Mouse (Mus musculus) hindlimb bud, embryonic 11.5 days (tissue): ENCODE measurements at regions not wholly inside any gene's neighbourhood (a gene's known extent, or its start where the extent isn't known, plus 50 kb on each side); places are given as distances from the start of the nearest gene placed in this dataset.

Experiments
- DNase-seq: peaks from one replicate; pipeline ENCODE4 v3.0.0-alpha.2; 2012; ENCODE audit warnings: low read depth, low spot score; ENCODE audit errors: extremely low spot score

DNA sequence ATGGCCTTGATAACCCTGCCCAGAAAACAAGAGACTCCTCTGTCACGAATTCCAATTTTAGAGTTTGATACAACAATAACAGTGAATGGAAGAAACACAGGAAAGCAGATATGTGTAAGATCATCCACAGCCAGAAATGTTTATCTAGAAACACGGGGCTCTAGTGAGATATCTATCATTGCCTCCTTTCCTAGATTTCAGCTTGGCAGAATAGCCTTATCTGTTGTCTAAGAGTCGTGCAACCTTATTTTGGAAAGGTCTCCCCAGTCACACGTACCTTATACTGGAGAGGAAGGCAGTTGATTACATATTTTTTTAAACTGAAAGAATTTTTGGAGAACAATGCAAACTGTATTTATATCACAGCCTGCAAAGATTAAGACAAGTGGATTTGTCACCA lies 61.6 kb downstream of the Gm10295 start:
- DNase-seq: no peak

DNA sequence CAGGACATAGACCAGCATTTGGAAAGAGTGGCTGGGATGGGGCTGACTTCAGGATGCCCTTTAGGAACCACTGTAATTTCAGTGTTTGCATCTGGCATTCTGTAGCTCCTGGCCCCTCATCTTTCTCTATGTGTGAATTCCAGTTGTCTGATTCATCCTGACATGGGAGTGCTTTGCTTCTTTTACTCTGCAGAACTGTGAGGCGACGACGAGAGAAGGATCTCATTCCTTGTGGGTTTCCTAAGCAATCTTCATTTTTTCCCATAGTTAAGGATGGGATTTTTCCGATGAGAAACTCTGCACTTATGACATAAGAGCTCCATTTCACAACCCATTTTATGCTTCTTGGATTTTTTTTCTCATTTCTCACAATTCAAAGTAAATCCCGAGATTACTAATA lies 62.0 kb downstream of the Gm10295 start:
- no peak for DNase-seq

DNA sequence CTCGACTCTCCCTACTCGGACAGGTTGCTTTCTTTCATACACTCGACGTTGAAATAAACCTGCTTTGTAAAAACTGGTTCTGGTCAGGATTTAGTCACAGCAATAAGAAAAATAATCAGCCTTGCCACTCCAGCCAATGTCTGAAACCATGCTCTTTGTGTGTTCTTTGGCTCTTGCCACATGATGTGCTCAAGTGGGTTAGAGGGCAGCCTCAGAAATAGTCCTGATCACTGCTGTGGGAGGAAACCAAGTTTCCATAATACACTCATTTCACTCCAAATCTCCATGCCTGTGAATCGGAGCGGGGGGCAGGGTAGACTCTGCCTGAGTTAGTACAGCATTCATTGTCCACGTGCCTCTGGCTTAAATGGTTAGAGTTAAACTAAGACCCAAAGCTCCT lies 63.8 kb downstream of the Gm10295 start:
- DNase-seq: no peak

DNA sequence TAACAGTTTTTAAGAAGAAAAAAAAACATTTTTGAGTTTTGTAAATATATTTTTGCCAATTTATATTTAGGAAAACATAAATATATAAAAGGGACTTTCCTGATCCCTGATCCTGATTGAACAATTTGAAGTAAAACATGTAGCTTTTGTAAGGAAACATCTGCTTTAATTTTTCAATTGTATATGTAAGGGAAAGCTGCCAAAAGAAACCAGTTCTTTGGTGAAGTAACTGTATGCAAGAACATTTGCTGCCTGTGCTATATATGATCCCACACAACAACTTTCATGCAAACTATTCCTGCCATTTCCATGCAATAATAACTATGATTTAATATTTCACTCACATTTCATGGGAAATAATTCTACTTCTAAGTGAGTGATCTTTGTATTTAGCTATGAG lies 67.0 kb downstream of the Gm10295 start:
- no peak for DNase-seq

DNA sequence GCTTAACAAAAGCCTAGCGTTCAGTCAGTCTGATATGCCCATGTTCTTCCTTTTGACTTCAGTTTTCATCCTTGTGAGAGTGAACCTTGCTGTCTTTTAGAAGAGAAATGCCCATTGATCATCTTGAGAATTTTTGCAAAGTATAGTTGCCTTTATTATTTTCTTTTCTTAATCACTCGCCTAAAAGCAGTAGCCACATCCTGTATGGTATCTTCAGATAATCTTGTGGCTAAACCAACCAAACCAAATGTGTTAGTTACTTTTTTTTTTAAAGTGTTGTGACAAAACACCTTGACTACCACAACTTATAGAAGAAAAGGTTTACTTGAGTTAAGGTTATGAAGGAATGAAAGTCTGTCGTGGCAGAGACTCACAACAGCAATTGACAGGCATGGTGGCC lies 67.9 kb downstream of the Gm10295 start:
- no peak for DNase-seq

DNA sequence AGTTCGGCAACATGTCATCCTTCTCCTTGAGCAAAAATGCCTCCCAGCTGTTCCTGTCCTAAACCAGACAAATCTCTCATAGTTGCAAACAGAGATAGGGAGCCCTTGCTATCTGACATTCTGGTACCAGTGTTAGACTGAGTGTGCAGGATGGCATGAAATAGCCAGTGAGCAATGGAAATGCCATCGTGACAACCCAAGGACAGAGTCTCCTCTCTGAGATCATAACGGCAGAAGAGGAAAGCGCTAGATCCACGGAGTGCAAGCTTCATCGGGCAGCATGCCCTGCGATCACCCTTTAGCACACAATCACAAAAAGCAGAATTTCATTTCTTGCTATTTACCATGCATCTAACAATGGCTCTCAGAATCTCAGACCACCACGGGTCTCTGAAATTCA lies 85.2 kb downstream of the Gm10295 start:
- no peak for DNase-seq

DNA sequence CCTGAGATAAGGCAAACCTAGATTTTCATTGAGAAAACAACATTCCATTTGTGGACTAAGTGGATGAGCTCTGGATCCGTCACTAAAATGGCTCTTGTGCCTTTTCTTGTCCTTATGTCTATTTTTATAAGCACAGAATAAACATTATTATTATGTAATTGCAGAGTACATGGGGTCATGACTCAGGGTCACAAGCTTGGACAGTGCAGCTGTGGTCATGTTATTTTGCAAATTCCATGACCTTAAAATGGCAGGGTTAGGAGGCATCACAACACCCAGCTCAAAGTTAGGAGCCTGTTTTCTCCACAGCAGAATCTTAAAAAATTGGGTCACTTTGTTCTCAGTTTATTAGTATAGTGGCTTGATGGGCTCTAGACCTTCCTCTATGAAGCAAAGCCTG lies 87.2 kb downstream of the Gm10295 start:
- DNase-seq: no peak

DNA sequence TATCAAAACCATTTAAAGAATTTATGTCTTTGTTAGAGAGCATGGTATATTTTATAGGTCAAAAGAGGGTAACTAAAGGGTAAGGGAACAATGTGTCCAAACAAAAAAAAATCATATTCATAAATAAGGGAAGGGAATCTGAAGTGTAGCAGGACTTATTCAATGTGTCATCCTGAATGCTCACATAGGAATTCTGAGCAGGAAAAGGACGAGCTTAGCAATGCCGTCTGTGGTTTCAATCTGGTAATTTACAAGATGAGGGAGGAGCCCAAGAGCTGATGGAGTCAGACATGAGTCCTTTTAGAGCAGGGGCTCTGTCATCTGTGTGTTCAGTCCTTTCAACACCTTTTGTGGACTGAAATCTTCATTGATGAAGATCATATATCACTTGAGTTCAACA lies 101.6 kb downstream of the Gm10295 start:
- no peak for DNase-seq

DNA sequence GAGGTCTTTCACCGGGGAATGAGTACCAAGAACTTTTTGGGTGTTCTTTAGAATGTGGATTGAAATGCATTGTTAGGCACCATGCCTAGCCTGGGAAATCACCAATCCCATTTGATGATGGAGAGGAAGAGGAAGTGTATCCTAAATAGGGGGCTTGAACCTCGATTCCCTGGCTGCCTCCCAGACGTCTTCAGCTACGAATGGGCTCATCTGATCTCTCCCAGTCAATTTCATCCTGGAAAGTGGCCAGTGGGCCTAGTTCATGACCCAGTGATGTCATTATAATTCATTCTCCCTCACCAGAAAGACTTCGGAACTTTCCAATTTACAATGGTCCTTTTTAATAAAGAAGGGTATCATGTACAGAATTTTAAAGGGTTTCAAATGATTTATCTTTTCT lies 102.1 kb downstream of the Gm10295 start:
- no peak for DNase-seq

DNA sequence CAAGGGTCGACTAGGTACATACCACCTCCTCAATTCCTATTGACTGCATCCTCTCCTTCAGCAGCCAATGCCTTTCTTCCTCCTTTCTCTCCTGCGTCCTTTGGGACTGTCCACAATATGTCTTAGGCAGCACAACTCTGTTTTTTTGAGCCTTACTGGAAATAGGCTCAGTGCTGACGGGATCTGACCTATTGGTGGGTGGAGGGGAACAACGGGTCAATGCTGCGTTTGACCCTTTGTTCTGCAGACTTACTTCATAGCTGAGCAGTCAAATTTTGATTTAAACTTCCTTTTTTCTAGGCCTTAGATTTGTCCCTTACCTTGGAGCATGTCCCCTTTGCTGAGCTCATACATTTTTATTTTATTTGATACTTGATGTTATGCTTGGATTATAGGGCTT lies 103.4 kb downstream of the Gm10295 start:
- no peak for DNase-seq

DNA sequence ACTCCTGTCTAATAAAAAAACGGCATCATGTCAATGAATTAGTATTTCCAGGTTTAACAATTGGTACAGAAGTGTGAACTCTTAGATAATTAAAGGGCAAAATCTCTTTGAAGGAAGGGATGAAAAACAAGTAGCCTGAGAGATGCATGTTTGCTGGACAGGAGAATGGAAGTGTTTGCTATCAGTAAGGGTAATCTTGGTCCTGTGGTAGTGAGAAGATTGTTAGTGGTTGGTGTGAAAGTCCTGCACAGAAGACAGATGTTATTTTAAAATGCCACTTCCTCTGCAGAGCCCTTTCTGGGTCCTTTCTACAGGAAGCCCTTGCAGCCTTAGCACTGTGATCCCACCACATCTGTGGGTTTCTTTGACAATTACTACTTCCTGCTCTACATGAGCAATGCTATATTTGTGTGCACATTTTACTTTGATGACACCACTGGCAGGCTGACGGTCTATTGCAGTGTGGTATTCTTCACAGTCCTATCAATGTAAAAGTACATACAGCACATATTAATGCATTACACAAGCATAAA lies 108.8 kb downstream of the Gm10295 start:
- no peak for DNase-seq

DNA sequence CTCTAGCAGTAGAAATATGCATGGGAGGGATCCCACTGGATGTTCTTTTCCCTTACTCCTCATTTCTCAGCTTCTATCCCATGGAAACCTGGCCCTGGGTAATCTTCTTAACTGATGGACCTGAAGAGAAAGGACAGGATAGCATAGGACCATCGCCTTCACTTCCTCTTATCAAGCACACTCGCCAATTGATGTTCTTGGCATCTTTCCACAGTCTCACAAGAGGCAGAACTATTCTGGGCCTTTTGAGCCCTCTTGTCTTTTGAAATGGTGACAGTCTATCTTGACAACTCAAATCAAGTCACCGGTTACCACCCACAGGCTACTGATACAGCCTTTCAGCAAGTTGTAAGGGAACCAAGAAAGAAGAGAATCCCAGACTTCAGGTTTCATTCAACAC lies 112.1 kb downstream of the Gm10295 start:
- no peak for DNase-seq

DNA sequence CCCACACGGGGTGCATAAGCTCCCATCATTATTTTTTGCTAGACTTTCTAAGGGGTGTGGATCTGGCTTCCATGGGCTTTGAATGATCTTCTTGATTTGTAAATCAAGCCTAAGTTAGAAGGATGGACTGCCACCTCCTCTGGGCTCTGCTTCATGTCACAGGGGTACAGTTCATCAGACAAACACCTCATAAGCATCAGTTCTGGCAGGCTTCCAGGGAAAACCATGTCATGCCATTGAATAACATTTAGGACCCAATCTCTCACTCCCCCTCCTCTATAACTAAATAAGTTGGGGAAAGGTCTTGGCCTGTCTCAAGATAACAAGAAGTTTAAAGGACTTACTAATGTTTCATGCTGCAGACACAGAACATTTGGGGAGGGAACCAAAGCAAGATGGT lies 115.0 kb downstream of the Gm10295 start:
- DNase-seq: no peak

DNA sequence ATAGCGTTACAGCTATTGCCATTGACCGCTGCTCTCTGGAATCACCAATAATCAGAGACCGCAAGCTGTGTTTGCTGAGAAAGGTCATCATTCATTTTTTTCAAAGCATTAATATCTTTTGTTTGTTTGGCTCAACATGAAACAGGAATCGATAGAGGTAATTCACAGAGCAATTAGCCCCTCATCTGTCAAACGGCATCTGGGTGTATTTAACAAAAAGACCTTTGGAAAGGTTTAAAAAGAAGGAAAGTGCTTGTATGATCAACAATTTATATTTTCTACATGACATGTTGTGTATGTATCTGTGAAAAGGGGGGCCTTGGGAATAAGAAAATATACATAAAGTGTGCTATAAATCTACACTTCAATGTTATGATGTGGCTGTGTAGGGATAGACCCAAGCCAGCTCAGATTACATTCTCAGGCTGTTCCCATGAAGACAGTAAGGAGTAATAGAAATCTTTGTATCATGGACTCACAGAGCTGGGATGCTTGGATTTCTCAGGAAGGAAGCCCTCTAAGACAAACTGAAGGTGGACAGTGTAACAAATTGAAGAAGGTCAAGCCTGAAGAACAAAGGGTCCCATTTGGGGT lies 117.0 kb downstream of the Gm10295 start:
- DNase-seq: no peak

DNA sequence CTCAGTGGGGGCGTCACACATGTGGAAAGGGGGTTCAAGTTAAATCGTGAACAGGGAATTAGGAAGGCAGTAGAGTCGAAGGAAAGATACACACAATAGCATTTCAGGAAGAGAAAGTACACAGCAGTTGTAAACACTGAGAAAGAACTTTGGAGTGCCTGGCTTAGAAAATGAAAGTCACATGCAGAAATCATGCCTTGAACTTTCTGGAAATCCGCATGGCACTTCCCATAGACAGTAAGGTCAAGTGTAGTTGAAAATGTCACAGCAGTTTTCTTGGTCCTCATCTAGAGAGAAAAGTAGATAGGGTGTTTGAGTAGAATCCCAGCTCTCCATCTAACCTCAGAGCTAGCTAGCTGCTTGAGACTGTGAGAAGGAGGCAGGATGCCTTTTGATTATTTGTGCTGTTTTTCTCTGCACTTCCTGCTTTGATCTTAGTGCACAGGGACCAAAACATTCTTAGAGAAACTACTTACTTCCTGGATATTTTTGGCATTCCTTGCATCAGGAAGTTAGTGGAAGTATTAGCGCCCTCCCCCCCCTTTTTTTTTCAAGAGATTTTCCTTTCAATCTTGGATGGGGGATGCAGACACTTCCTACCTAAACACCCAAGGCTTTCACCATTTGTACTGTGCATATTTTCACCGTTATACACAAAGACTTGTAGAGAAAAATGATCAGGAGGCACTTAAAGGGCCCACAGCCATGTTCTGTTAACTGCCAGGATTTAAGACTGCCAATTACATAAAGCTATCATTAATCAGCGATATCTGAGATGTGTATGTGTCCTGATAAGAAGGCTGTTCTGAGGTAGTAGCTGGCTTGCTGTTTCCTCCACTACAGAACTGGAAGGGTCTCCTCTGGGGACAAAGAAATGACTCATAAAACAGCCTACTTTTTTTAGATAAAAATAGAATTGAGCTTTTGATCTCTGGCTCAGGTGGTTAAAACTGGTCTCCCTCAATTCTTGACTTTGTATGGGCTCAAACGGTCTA lies 118.2 kb downstream of the Gm10295 start:
- DNase-seq: no peak

DNA sequence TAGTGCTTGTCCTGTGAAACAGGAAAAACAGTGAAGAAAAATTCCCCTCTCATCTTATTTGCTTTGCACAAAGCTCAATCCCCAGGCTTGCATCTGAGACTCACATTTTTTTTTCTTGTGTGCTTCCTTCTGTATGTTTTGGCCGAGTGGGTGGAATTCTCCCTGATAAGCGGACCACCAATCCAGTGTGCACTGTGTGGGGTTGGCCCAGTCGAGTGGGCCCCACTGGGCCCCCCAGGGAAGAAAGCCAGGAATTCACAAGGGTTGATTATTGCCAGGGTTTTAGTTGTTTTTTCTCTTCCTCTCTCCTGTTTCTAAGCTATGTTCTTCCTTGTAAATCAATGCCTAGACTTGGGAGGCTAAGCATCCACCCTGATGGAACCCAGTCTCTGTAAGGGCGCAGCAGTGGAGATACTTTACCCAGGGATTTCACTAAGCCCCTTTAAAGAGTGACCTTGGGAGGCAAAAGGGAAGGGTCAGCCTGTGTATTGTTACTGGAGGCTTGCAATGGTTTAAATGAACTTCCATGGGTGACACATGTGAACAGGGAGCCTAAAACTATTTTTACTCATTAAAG lies 120.3 kb downstream of the Gm10295 start:
- DNase-seq: no peak

DNA sequence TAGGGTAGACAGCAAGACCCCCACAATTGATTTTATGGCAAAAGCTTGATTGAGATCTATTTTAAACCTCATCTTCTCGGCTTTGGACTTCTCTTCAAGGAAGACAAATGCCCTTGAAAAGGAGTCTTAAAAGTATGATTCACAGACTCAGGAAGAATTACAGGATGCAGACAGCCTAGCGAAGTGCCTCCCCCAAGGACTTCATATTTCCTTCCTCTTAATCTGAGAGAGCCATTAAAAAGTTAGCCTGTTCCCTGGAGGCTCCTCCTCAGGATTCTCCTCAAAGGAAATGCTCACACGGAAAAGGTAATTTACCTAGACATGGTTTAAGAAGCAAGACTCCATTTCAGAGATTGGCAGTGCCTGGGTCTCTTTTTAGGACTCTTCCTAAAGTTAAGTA lies 122.1 kb downstream of the Gm10295 start:
- no peak for DNase-seq

DNA sequence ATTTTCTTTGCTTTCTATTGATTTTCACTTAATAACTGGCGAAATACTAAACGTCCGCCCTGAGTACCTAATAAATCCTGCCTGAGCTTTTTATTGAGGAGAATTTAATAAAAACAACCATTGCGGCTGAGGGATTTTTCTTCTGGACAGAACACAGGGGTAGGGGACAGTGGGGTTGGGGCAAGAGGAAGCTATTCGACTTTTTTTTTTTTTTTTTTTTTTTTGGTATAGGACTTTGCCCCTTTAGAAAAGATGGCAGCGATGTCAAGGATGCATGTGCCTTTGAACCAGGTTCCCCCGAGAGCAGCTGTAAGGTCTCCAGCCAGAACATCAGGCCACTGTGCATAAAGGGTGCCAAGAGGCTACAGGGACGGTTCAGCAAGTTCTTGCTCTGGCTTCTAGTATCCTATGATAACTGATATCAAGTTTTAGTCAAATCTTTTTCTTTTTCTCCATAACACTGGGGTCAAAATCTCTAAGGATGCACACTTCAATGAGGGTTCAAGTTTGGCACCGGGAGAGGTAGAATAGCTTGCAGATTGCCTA lies 126.9 kb downstream of the Gm10295 start:
- no peak for DNase-seq

DNA sequence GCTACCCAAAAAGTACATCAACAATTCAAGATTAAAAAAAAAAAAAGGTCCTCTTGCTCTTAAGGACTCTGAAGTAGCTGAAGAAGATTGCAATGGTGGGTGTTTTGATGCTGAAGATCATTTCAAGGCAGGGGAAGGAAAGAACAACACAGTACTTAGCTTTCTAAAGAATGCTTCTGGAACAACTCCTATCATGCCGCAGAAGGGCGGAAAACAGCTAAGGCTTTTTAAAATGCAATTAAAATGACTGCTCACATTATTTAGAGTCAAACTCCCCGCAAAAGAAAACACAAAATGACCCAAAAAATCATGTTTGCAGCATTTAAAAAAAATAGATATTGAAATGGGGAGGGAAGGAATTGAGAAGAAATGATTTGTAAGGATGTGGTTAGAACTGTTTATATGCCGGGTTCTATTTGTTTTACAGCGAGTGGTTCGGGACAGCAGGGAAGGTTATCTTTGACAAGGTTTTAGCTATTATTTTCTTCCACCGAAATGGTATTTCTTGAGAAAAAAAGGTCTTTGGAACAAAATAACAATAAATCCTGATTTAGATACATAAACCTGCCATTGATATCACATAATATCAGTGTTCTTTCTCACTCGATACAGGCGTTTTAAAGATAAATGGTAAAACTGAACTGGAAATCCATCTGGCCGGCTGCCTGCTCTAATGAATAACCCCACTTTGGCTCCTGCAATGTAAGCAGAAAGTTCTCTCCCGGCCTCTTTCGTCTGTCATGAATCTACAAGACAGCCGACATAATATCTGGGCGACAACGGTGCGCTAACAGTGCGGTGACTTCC lies 127.6 kb downstream of the Gm10295 start:
- DNase-seq: no peak

DNA sequence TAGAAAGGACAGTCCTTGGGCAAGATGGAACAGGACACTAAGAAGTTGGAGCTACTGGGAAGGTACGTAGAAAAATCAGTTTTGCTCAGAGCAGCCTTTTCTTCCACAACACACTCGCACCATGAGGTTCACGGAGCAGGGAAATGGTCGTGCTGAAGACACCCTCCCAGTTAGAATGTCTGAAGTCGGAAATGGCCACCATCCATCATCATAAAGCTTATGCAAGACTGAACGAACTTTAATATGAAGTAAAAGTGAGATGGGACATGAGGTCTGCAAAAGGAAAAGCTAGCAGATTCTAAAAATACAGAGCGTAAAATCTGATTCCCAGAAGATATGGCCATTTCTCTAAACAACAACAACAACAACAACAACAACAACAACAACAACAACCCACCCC lies 133.9 kb downstream of the Gm10295 start:
- no peak for DNase-seq

DNA sequence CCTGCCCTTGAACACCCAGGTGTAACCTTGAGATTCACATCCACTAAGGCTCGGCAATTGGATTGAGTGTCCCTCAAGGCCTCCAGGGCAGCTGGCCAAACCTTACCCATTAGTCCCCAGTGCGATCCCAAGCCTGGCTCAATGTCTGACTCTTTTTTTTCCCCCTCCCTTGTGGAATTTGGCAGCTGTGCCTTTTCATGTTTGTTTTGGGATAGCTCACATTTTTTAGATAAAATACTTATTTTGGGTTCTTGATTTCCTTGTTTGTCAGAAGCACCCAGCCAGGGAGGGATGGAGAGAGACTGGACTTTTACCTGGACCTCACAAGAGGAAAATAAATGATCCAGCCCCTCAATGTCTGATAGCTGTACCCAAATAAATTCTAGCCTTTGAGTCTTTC lies 134.5 kb downstream of the Gm10295 start:
- DNase-seq: no peak
